Mouse (Mus musculus): ENCODE data around the gene Calcoco1. TPM values are rescaled to one million over a fixed set of nuclear protein-coding genes. Genes with fewer than 3 reads are reported as not detected.

Gene Calcoco1
- polyA plus RNA-seq, 1 experiment from 2014 or later, result 40.9 TPM

DNA sequence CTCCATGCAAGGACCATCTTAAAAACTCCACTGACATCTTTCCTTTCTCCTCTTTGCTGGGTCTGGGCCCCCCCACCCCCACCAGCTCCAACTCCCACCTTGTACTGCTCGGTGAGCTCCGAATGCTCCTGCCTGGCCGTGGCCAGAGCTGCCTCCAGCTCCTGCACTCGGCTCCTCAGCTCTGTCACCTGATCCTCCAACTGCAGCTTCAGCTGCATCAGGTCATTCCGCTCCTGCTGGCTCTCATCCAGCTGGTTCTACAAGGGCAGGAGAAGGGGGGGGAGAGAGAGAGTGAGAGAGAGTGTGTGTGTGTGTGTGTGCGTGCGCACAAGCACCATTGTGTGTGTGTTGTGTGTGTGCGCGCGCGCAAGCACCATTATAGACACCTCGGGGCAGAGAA, 5.8 kb downstream of the Calcoco1 start:
- Histone ChIP-seq H3K27me3 (ENCODE audit: control insufficient read depth, insufficient read depth, low read length) (no peaks in the 10 kb centered on the region), H3K4me3 (ENCODE audit: low read depth, low read length) (no peak overlapping the region), H3K4me2 (ENCODE audit: low read depth) (no peak overlapping the region), H3K9me3 (ENCODE audit: control insufficient read depth, low read length) (no peaks in the 10 kb centered on the region), H3K4me1 (ENCODE audit: control insufficient read depth, insufficient read depth, low read length) (peaks cover 2% of the 10 kb centered on the region; the same call in 1 of the 2 replicates), H3K9ac (ENCODE audit: low read length) (no peak overlapping the region), H3K27ac (ENCODE audit: low read depth, low read length) (no peak overlapping the region), H3K36me3 (ENCODE audit: control insufficient read depth, insufficient read depth, low read length) (0 out of 2 replicates have a peak, but pooled peaks cover 2% of the 10 kb centered on the region)
- DNase-seq (ENCODE audit: low spot score) (no peak), ATAC-seq (ENCODE audit: insufficient read depth, low FRiP score, low TSS enrichment) (no peak)
- WGBS, result 67% methylated on average over 12 of the region's 12 CpGs

DNA sequence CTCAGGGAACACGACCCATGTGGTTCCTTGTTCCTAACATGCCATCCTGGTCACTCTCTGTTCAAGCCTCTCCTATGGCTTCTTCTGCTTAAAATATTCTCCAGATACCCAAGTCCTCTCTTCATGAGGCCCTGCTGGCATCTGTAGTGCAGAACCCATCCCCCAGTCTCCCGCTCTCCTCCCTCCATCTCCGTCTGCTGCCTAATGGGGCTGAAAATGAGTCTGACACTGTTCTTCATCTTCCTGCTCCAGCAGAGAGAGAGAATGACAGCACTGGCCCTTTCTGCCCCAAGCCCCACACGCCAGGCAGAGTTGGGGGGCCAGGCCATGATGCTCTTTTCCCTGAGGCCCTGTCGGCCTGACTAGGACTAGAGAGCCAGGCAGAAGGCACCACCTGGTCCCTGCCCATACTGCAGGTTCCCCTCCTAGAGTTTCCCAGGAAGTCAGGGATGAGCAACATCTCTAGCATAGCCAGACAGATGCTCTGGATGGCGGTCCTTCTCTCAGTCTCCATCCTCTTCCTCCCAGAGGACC, 14.2 kb downstream of the Calcoco1 start:
- DNase-seq (ENCODE audit: low spot score) (peak; percentile 49), ATAC-seq (ENCODE audit: insufficient read depth, low FRiP score, low TSS enrichment) (no peak)
- WGBS, result 43% methylated on average over 6 of the region's 6 CpGs
- H3K9ac ChIP-seq (ENCODE audit: low read length), result no peak overlapping the region
- H3K4me1 ChIP-seq (ENCODE audit: control insufficient read depth, insufficient read depth, low read length), result peaks cover 5% of the 10 kb centered on the region; the same call in 1 of the 2 replicates
- peaks cover 4% of the 10 kb centered on the region; the same call in 1 of the 2 replicates for H3K36me3 ChIP-seq (ENCODE audit: control insufficient read depth, insufficient read depth, low read length)
- no peaks in the 10 kb centered on the region; the same call in 1 of the 2 replicates for H3K27me3 ChIP-seq (ENCODE audit: control insufficient read depth, insufficient read depth, low read length)
- H3K27ac ChIP-seq (ENCODE audit: low read depth, low read length), result no peak overlapping the region
- H3K4me3 ChIP-seq (ENCODE audit: low read depth, low read length), result no peak overlapping the region
- no peak overlapping the region for H3K4me2 ChIP-seq (ENCODE audit: low read depth)
- no peaks in the 10 kb centered on the region for H3K9me3 ChIP-seq (ENCODE audit: control insufficient read depth, low read length)

DNA sequence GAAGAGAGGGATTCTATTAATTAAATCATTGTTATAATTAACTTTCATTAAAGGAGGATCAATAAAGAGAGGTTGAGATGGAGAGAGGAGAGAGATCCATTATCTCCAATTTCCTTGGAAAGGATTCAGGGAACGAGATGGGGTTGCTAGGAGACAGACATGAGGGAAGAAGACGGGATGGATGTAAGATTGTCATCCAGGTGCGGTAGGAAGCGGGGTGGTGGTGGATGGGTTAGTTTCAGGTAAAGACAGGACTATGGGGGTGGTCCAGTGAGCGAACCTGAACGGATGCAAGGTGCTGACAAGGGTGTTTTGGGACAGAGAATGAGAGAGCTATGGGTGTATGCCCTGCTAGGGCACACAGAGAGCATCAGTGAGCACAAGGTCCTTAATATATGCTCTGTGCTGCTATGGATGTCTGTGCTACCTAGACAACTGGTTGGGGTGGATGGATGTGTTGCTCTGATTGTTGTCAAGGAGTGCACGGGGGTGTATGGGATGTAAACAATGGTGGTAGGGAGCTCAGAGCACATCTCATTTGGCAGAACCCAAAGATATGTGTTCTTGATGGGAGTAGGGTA, 16.0 kb downstream of the Calcoco1 start:
- Histone ChIP-seq H3K4me3 (ENCODE audit: low read depth, low read length) (no peak overlapping the region), H3K36me3 (ENCODE audit: control insufficient read depth, insufficient read depth, low read length) (peaks cover 4% of the 10 kb centered on the region; the same call in 1 of the 2 replicates), H3K4me1 (ENCODE audit: control insufficient read depth, insufficient read depth, low read length) (peaks cover 5% of the 10 kb centered on the region; the same call in 1 of the 2 replicates), H3K9ac (ENCODE audit: low read length) (no peak overlapping the region), H3K27me3 (ENCODE audit: control insufficient read depth, insufficient read depth, low read length) (no peaks in the 10 kb centered on the region; the same call in 1 of the 2 replicates), H3K27ac (ENCODE audit: low read depth, low read length) (no peak overlapping the region), H3K9me3 (ENCODE audit: control insufficient read depth, low read length) (no peaks in the 10 kb centered on the region), H3K4me2 (ENCODE audit: low read depth) (no peak overlapping the region)
- 73% methylated on average over 7 of the region's 7 CpGs for WGBS
- ATAC-seq (ENCODE audit: insufficient read depth, low FRiP score, low TSS enrichment) (no peak), DNase-seq (ENCODE audit: low spot score) (no peak)

DNA sequence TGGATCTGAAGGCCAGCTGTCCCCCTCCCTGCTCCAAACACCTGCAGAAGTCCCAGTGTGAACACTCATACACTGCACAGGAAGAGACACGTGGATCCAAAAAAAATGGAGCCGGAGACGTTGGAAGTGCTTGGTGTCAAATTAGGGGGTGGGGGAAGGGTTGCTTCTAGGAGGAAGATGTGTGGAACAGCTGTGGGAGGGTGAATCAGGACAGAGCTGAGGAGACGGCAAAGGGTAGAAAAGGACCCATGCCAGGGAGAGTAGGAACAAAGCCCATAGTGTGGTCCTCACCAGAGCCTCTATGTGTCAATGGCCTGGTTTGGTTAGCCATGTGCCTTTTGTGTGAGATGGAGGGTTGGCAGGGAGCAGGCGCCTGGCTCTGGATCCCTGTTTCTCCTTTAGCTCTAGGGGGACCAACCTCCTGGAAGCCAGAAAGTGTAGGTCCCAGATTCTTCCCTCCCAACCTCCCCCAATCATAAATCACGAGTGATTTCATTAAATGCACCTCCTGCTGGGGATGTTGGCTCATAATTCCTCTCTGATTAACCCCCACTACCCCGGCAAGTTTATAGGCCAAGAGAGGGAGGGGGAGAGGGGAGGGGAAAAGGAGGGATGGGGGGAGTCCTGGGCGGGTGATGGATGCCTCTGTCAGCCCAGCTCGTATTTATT, 16.6 kb downstream of the Calcoco1 start:
- H3K36me3 ChIP-seq (ENCODE audit: control insufficient read depth, insufficient read depth, low read length), result peaks cover 4% of the 10 kb centered on the region; the same call in 1 of the 2 replicates
- no peak overlapping the region for H3K4me2 ChIP-seq (ENCODE audit: low read depth)
- no peak for DNase-seq (ENCODE audit: low spot score)
- H3K4me3 ChIP-seq (ENCODE audit: low read depth, low read length), result no peak overlapping the region
- H3K9ac ChIP-seq (ENCODE audit: low read length), result no peak overlapping the region
- no peaks in the 10 kb centered on the region for H3K9me3 ChIP-seq (ENCODE audit: control insufficient read depth, low read length)
- H3K4me1 ChIP-seq (ENCODE audit: control insufficient read depth, insufficient read depth, low read length), result peaks cover 5% of the 10 kb centered on the region; the same call in 1 of the 2 replicates
- H3K27ac ChIP-seq (ENCODE audit: low read depth, low read length), result peak overlapping the region; percentile 45
- H3K27me3 ChIP-seq (ENCODE audit: control insufficient read depth, insufficient read depth, low read length), result no peaks in the 10 kb centered on the region; the same call in 1 of the 2 replicates
- ATAC-seq (ENCODE audit: insufficient read depth, low FRiP score, low TSS enrichment), result peak; percentile 41; the same call in 1 of the 2 replicates
- WGBS, result 39% methylated on average over 9 of the region's 9 CpGs

DNA sequence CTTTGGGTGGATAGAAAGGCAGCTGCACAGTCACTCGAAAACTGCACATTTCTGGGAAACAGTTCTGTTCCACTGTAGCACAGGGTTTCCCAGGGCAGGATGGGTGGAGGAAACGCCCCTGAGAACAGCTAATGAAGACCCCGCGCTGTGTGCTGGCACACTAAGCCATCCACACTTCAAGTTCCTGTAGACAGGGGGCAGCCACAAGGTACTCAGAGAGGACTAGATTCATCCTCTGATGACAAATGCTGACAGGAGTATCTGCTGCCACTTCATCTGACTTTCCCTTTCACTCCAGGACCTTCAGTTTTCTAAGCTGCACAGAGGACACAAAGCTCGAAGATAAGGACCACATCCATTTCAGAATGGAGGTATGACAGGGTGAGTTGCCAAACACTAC, 17.2 kb downstream of the Calcoco1 start:
- Histone ChIP-seq H3K9me3 (ENCODE audit: control insufficient read depth, low read length) (no peaks in the 10 kb centered on the region), H3K4me2 (ENCODE audit: low read depth) (no peak overlapping the region), H3K36me3 (ENCODE audit: control insufficient read depth, insufficient read depth, low read length) (peaks cover 4% of the 10 kb centered on the region; the same call in 1 of the 2 replicates), H3K4me3 (ENCODE audit: low read depth, low read length) (no peak overlapping the region), H3K4me1 (ENCODE audit: control insufficient read depth, insufficient read depth, low read length) (peaks cover 5% of the 10 kb centered on the region; the same call in 1 of the 2 replicates), H3K9ac (ENCODE audit: low read length) (no peak overlapping the region), H3K27ac (ENCODE audit: low read depth, low read length) (0 out of 2 replicates have a peak overlapping the region, but pooled peaks have one; percentile 6), H3K27me3 (ENCODE audit: control insufficient read depth, insufficient read depth, low read length) (no peaks in the 10 kb centered on the region; the same call in 1 of the 2 replicates)
- DNase-seq (ENCODE audit: low spot score), result no peak
- 66% methylated on average over 5 of the region's 5 CpGs for WGBS
- no peak for ATAC-seq (ENCODE audit: insufficient read depth, low FRiP score, low TSS enrichment)

GRCm38 (mm10) chr15:102702972-102703371, 19.0 kb downstream of the Calcoco1 start:
- no peak overlapping the region for H3K4me3 ChIP-seq (ENCODE audit: low read depth, low read length)
- H3K36me3 ChIP-seq (ENCODE audit: control insufficient read depth, insufficient read depth, low read length), result no peaks in the 10 kb centered on the region
- DNase-seq (ENCODE audit: low spot score) (no peak), ATAC-seq (ENCODE audit: insufficient read depth, low FRiP score, low TSS enrichment) (no peak)
- WGBS, result 83% methylated on average over 3 of the region's 3 CpGs
- H3K27me3 ChIP-seq (ENCODE audit: control insufficient read depth, insufficient read depth, low read length), result peaks cover 8% of the 10 kb centered on the region
- H3K4me2 ChIP-seq (ENCODE audit: low read depth), result no peak overlapping the region
- peaks cover 5% of the 10 kb centered on the region; the same call in 1 of the 2 replicates for H3K4me1 ChIP-seq (ENCODE audit: control insufficient read depth, insufficient read depth, low read length)
- no peak overlapping the region for H3K27ac ChIP-seq (ENCODE audit: low read depth, low read length)
- no peaks in the 10 kb centered on the region for H3K9me3 ChIP-seq (ENCODE audit: control insufficient read depth, low read length)
- no peak overlapping the region for H3K9ac ChIP-seq (ENCODE audit: low read length)

GRCm38 (mm10) chr15:102698193-102698592, 23.8 kb downstream of the Calcoco1 start:
- H3K4me1 ChIP-seq (ENCODE audit: control insufficient read depth, insufficient read depth, low read length), result peaks cover 3% of the 10 kb centered on the region
- H3K27ac ChIP-seq (ENCODE audit: low read depth, low read length), result no peak overlapping the region
- no peaks in the 10 kb centered on the region for H3K9me3 ChIP-seq (ENCODE audit: control insufficient read depth, low read length)
- 3% methylated on average over 11 of the region's 11 CpGs for WGBS
- H3K4me3 ChIP-seq (ENCODE audit: low read depth, low read length), result no peak overlapping the region
- ATAC-seq (ENCODE audit: insufficient read depth, low FRiP score, low TSS enrichment) (no peak), DNase-seq (ENCODE audit: low spot score) (peak; percentile 79)
- H3K4me2 ChIP-seq (ENCODE audit: low read depth), result no peak overlapping the region
- no peaks in the 10 kb centered on the region for H3K36me3 ChIP-seq (ENCODE audit: control insufficient read depth, insufficient read depth, low read length)
- H3K27me3 ChIP-seq (ENCODE audit: control insufficient read depth, insufficient read depth, low read length), result peaks cover 54% of the 10 kb centered on the region
- no peak overlapping the region for H3K9ac ChIP-seq (ENCODE audit: low read length)

- Histone ChIP-seq H3K4me1 (ENCODE audit: control insufficient read depth, insufficient read depth, low read length) (peaks cover 10% of the 10 kb centered on the region), H3K27me3 (ENCODE audit: control insufficient read depth, insufficient read depth, low read length) (peaks cover 62% of the 10 kb centered on the region), H3K36me3 (ENCODE audit: control insufficient read depth, insufficient read depth, low read length) (no peaks in the 10 kb centered on the region), H3K9me3 (ENCODE audit: control insufficient read depth, low read length) (no peaks in the 10 kb centered on the region), H3K27ac (ENCODE audit: low read depth, low read length) (no peak overlapping the region), H3K4me2 (ENCODE audit: low read depth) (no peak overlapping the region), H3K9ac (ENCODE audit: low read length) (no peak overlapping the region), H3K4me3 (ENCODE audit: low read depth, low read length) (no peak overlapping the region)
- 46% methylated on average over 3 of the region's 3 CpGs for WGBS
- ATAC-seq (ENCODE audit: insufficient read depth, low FRiP score, low TSS enrichment), result no peak
- no peak for DNase-seq (ENCODE audit: low spot score)
Measured at GRCm38 (mm10) chr15:102696899-102697298, 25.1 kb downstream of the Calcoco1 start.

All from neural tube, embryonic 11.5 days (tissue).